Comparison of ENCODE assay signal across 13 mouse cellular contexts in the genomic region with DNA sequence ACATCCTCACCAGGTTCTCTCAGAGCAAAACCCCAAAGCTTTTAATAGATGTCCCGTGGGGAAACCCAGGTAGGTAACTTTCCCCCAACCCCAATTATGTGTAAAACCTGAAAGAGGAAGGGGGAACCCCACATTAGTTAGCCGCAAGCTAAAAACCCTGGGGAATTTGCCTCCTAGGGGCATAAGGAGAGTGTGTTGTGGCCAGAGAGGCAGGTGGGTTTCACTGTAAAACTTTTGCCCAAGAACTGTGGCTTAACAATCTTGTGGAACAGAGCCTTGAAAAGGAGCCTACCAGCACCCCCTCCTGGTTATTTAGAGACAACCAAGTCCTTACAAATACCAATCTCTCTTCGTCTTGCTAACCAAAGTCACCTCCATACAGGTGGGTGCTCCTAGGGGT. TPM values are rescaled to one million over a fixed set of nuclear protein-coding genes. Genes with fewer than 3 reads are reported as not detected.
DNase-seq lines count a peak whose midpoint lies in the region; ATAC-seq and TF ChIP-seq lines count a peak whose summit lies in the region.
"Had no signal": no experiment of that assay in that cellular context is flagged by ENCODE, and none has a peak within 500 bp of the region (broad histone marks: within the 10 kb centered on the region; RNA-seq: fewer than 3 reads in every experiment).

No protein-coding gene starts in this region.

- no peak overlapping the region for H3K9ac ChIP-seq in liver, postnatal 0 days (replicated peaks)
- no peak overlapping the region for H3K9ac ChIP-seq in liver, embryonic 11.5 days (ENCODE audit: low read depth, low read length)
- H3K9ac ChIP-seq: heart, embryonic 12.5 days; liver, embryonic 13.5 days; midbrain, embryonic 12.5 days had no signal

- WGBS in liver, postnatal 0 days (ENCODE audit: insufficient replicate concordance) = 68% methylated on average over 3 of the region's 3 CpGs
- 89% methylated on average over 3 of the region's 3 CpGs for WGBS in liver, embryonic 11.5 days

- H3K4me1 ChIP-seq in liver, postnatal 0 days (ENCODE audit: insufficient read depth) = peaks cover 15% of the 10 kb centered on the region
- peaks cover 7% of the 10 kb centered on the region; the same call in 1 of the 2 replicates for H3K4me1 ChIP-seq in liver, embryonic 11.5 days (replicated peaks; ENCODE audit: control insufficient read depth, insufficient read depth, low read length)

- no peaks in the 10 kb centered on the region for H3K27me3 ChIP-seq in liver, postnatal 0 days (ENCODE audit: insufficient read depth, low read length)
- no peaks in the 10 kb centered on the region for H3K27me3 ChIP-seq in liver, embryonic 11.5 days (replicated peaks; ENCODE audit: control insufficient read depth, insufficient read depth, low read length)
- H3K27me3 ChIP-seq: heart, embryonic 12.5 days; liver, embryonic 13.5 days; midbrain, embryonic 12.5 days had no signal

- TF ChIP-seq CTCF in gastrocnemius, adult 2 months (IDR thresholded peaks at IDR 0.05) = peak; percentile 19; the same call in 1 of the 2 replicates
- peak; percentile 29; the same call in 1 of the 2 replicates for TF ChIP-seq CTCF in liver, postnatal 0 days (IDR thresholded peaks at IDR 0.05; ENCODE audit: low read depth)
- TF ChIP-seq CTCF in brain, embryonic 14.5 days (IDR thresholded peaks at IDR 0.05; ENCODE audit: borderline replicate concordance, extremely low read depth, insufficient read depth, insufficient read length) = peak; percentile 8; the same call in 1 of the 2 replicates

- TF ChIP-seq POLR2A in brain, embryonic 14.5 days (IDR thresholded peaks at IDR 0.05; ENCODE audit: borderline replicate concordance, extremely low read depth, insufficient read depth, insufficient read length, poor library complexity, severe bottlenecking) = no peak

- no peak overlapping the region for H3K4me2 ChIP-seq in liver, postnatal 0 days (ENCODE audit: low read depth, low read length)
- H3K4me2 ChIP-seq in liver, embryonic 11.5 days = no peak overlapping the region
- H3K4me2 ChIP-seq: heart, embryonic 12.5 days; liver, embryonic 13.5 days; midbrain, embryonic 12.5 days had no signal

- H3K4me3 ChIP-seq in gastrocnemius, adult 2 months = peak overlapping the region; percentile 95
- H3K4me3 ChIP-seq in liver, postnatal 0 days (ENCODE audit: low read depth, low read length) = no peak overlapping the region
- H3K4me3 ChIP-seq in liver, embryonic 11.5 days (ENCODE audit: low read depth, low read length) = no peak overlapping the region
- H3K4me3 ChIP-seq: heart, embryonic 12.5 days; liver, embryonic 13.5 days; midbrain, embryonic 12.5 days had no signal

- no peak for TF ChIP-seq EP300 in liver, postnatal 0 days (IDR thresholded peaks at IDR 0.05; ENCODE audit: low read depth)

- peaks cover 32% of the 10 kb centered on the region for H3K36me3 ChIP-seq in liver, postnatal 0 days (replicated peaks; ENCODE audit: insufficient read depth, low read length)
- peaks cover 2% of the 10 kb centered on the region; the same call in 1 of the 2 replicates for H3K36me3 ChIP-seq in liver, embryonic 11.5 days (ENCODE audit: control insufficient read depth, insufficient read depth, low read length)

- intact Hi-C loops in gastrocnemius, adult 2 months (cut with DNase I) = no loop called here
- intact Hi-C loops in gastrocnemius, postnatal 14 days (cut with DNase I; ENCODE audit: low total_unique reads) = no loop called here

- DNase-seq in gastrocnemius, adult 2 months = no peak
- DNase-seq in gastrocnemius, postnatal 14 days = no peak
- no peak for DNase-seq in liver, postnatal 0 days
- no peak for DNase-seq in liver, embryonic 11.5 days (ENCODE audit: low spot score)
- DNase-seq in A20 (ENCODE audit: low read depth, low spot score) = peak; percentile 84
- peak; percentile 39 for DNase-seq in brain, embryonic 14.5 days (ENCODE audit: low read depth)
- DNase-seq in cerebellum, postnatal 4 days (ENCODE audit: low spot score in 2 of 2) = no peak
- DNase-seq in kidney, postnatal 10 days = no peak
- DNase-seq: kidney, adult 11 months; liver, embryonic 13.5 days; thymus, adult 2 months had no signal

- peak overlapping the region; percentile 92 for H3K27ac ChIP-seq in gastrocnemius, adult 2 months
- H3K27ac ChIP-seq in liver, postnatal 0 days (ENCODE audit: low read depth) = 0 out of 2 replicates have a peak overlapping the region, but pooled peaks have one; percentile 1
- no peak overlapping the region for H3K27ac ChIP-seq in liver, embryonic 11.5 days (ENCODE audit: low read depth, low read length)
- H3K27ac ChIP-seq: liver, embryonic 13.5 days; midbrain, embryonic 12.5 days had no signal

- H3K9me3 ChIP-seq in liver, postnatal 0 days (ENCODE audit: low read length) = no peaks in the 10 kb centered on the region
- no peaks in the 10 kb centered on the region for H3K9me3 ChIP-seq in liver, embryonic 11.5 days (ENCODE audit: control insufficient read depth, low read length)
- H3K9me3 ChIP-seq: heart, embryonic 12.5 days; liver, embryonic 13.5 days; midbrain, embryonic 12.5 days had no signal

- ATAC-seq in liver, postnatal 0 days = no peak
- ATAC-seq in liver, embryonic 11.5 days (replicated peaks; ENCODE audit: low FRiP score) = no peak

RNA-seq across cellular contexts. Expression of gene Snx11, which starts 2.8 kb away (rescaled TPM):
- 10 to 100 TPM; 11.1 to 13.6 TPM for total RNA-seq in gastrocnemius, adult 2 months (2021)
- total RNA-seq in gastrocnemius, postnatal 14 days (2021) = 10 to 100 TPM in 1 of 2 experiments, 1 to 10 TPM in 1; 7.7 to 11.0 TPM
- 7.0 and 7.5 TPM in 2 replicates for polyA plus RNA-seq in liver, postnatal 0 days (2015; fragmentation: Nextera tagmentation; extraction: Ambion mirVana)
- 10.5 and 12.0 TPM in 2 replicates for polyA plus RNA-seq in liver, embryonic 11.5 days (2014; fragmentation: Nextera tagmentation; extraction: Ambion mirVana)
- 54.8 and 60.8 TPM in 2 replicates for polyA plus RNA-seq in brain, embryonic 14.5 days (2012; rRNA removed)

RNA-seq across cellular contexts. Expression of gene Cbx1, which starts 14.4 kb away (rescaled TPM):
- total RNA-seq in gastrocnemius, adult 2 months (2021) = 10 to 100 TPM; 35.0 to 42.0 TPM
- 10 to 100 TPM; 36.4 to 37.5 TPM for total RNA-seq in gastrocnemius, postnatal 14 days (2021)
- 20.7 and 24.9 TPM in 2 replicates for polyA plus RNA-seq in liver, postnatal 0 days (2015; fragmentation: Nextera tagmentation; extraction: Ambion mirVana)
- polyA plus RNA-seq in liver, embryonic 11.5 days (2014; fragmentation: Nextera tagmentation; extraction: Ambion mirVana) = 76.7 and 82.0 TPM in 2 replicates
- polyA plus RNA-seq in brain, embryonic 14.5 days (2012; rRNA removed) = 79.2 and 79.7 TPM in 2 replicates

RNA-seq across cellular contexts. Expression of gene Nfe2l1, which starts 55.2 kb away (rescaled TPM):
- 100 to 1,000 TPM; 395 to 484 TPM for total RNA-seq in gastrocnemius, adult 2 months (2021)
- total RNA-seq in gastrocnemius, postnatal 14 days (2021) = 100 to 1,000 TPM; 241 to 268 TPM
- polyA plus RNA-seq in liver, postnatal 0 days (2015; fragmentation: Nextera tagmentation; extraction: Ambion mirVana) = 17.6 and 22.1 TPM in 2 replicates
- 27.6 and 28.9 TPM in 2 replicates for polyA plus RNA-seq in liver, embryonic 11.5 days (2014; fragmentation: Nextera tagmentation; extraction: Ambion mirVana)
- polyA plus RNA-seq in brain, embryonic 14.5 days (2012; rRNA removed) = 89.1 and 102 TPM in 2 replicates

Comparison
In these comparisons a context has a peak if more than half of its experiments do, and no peak if none do; other contexts are left out.
1. DNase-seq: peak in A20 (single experiment) and brain, embryonic 14.5 days (single experiment); none in gastrocnemius, adult 2 months (single experiment), gastrocnemius, postnatal 14 days (single experiment), liver, postnatal 0 days (single experiment), liver, embryonic 11.5 days (single experiment), cerebellum, postnatal 4 days (0 of 2) and kidney, postnatal 10 days (single experiment).
2. Peak in every context shown above with its lines, with median percentiles within 50 percentile points of each other: CTCF ChIP-seq.